Mouse (Mus musculus) lung, embryonic 14.5 days (tissue): ENCODE measurements at regions not wholly inside any gene's neighbourhood (a gene's known extent, or its start where the extent isn't known, plus 50 kb on each side); places are given as distances from the start of the nearest gene placed in this dataset.

Source experiments
- ATAC-seq: fragments of 200-750 bp; cut with Nextera tagmentation; 2 replicates; pipeline ENCODE4 v1.8.0; 2017; ENCODE audit warnings: mild to moderate bottlenecking, moderate TSS enrichment, moderate library complexity; ENCODE audit not compliant: insufficient read depth
- DNase-seq: peaks from one replicate; pipeline ENCODE4 v3.0.0-alpha.2; 2015
- H3K27ac ChIP-seq: fragments of 300-500 bp; sonication (generic); 2 replicates; pipeline ENCODE4 v1.5.1; 2014; ENCODE audit warnings: low read depth, mild to moderate bottlenecking, moderate library complexity
- H3K27me3 ChIP-seq: fragments of 300-500 bp; sonication (generic); 2 replicates; pipeline ENCODE4 v1.6.1; 2014; ENCODE audit warnings: low read length, control low read depth; ENCODE audit not compliant: insufficient read depth
- H3K36me3 ChIP-seq: fragments of 300-500 bp; sonication (generic); 2 replicates; pipeline ENCODE4 v1.6.1; 2014; ENCODE audit warnings: control low read depth; ENCODE audit not compliant: insufficient read depth
- H3K4me1 ChIP-seq: fragments of 300-500 bp; sonication (generic); 2 replicates; pipeline ENCODE4 v1.6.1; 2014; ENCODE audit warnings: antibody characterized with exemption, control low read depth; ENCODE audit not compliant: insufficient read depth
- H3K4me2 ChIP-seq: fragments of 300-500 bp; sonication (generic); 2 replicates; pipeline ENCODE4 v1.6.1; 2014; ENCODE audit warnings: mild to moderate bottlenecking
- H3K4me3 ChIP-seq: fragments of 300-500 bp; sonication (generic); 2 replicates; pipeline ENCODE4 v1.5.1; 2014; ENCODE audit warnings: low read depth, low read length
- H3K9ac ChIP-seq: fragments of 300-500 bp; sonication (generic); 2 replicates; pipeline ENCODE4 v1.6.1; 2014
- H3K9me3 ChIP-seq: fragments of 300-500 bp; sonication (generic); 2 replicates; pipeline ENCODE4 v1.6.1; 2016; ENCODE audit warnings: low read depth, low read length, control low read depth
- CTCF ChIP-seq: IDR thresholded peaks from 2 replicates; pipeline ENCODE4 v1.5.1; 2016; ENCODE audit warnings: antibody characterized with exemption, low read depth
- WGBS: fragments of 180-500 bp; shearing (Covaris S2); extraction: QIAGEN DNeasy Blood & Tissue Kit; methylation state at CpG from one replicate; pipeline ENCODE4 v1.1.7; 2014; 5-methylcytosine and 5-hydroxymethylcytosine counted together

- WGBS: 77% methylated on average over 9 of the region's 9 CpGs
- Histone ChIP-seq H3K9ac (no peak overlapping the region), H3K4me2 (no peak overlapping the region), H3K4me3 (no peak overlapping the region), H3K27me3 (no peaks in the 10 kb centered on the region), H3K9me3 (no peaks in the 10 kb centered on the region), H3K36me3 (no peaks in the 10 kb centered on the region), H3K4me1 (no peaks in the 10 kb centered on the region), H3K27ac (no peak overlapping the region)
- DNase-seq: no peak
- ATAC-seq: no peak
- TF ChIP-seq CTCF: no peak
These were observed 120.0 kb downstream of the Usp46 start for GRCm38 (mm10) chr5:73948031-73948899.
